Mouse (Mus musculus) erythroblast, embryonic 14.5 days (primary cell): ENCODE data around the gene Ptcd1.

Source experiments
- GATA1 ChIP-seq: IDR thresholded peaks from 2 replicates; pipeline ENCODE4 v1.6.1; 2012; ENCODE audit warnings: low read length, inconsistent platforms, mixed read lengths
- TAL1 ChIP-seq: IDR thresholded peaks from 3 replicates; pipeline ENCODE4 v1.6.1; 2012; ENCODE audit warnings: low read length, inconsistent platforms, mixed read lengths

- TF ChIP-seq TAL1 (no peak), GATA1 (no peak)
Measured at GRCm38 (mm10) chr5:145116916-145117315, 50.0 kb downstream of the Ptcd1 start.
